Mouse (Mus musculus): ENCODE data around the gene Mypn. TPM values are rescaled to one million over a fixed set of nuclear protein-coding genes. Genes with fewer than 3 reads are reported as not detected.

Mypn gene
- total RNA-seq, 2 experiments from 2014 or later: not detected

DNA sequence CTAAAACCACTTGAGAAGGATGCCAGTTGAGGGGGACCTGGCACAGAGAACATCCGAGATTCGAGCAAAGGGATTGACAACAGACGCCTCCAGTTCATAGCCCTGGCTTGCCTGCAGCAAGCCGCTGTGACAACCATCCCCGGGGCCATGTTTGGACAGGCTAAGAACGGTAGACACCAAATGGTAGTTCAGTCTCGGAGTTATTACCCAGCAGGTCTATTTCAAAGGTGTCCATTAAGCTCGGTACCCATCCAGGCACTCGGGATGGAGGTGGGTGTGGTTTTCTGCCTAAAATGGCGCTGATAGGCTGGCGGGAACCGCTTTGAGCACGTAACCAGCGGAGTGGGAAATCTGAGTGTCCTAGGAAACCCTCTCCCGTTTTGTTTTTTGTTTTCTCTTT lies 87.9 kb downstream of the Mypn start:
- ATAC-seq (replicated peaks; ENCODE audit: poor library complexity): no peak

DNA sequence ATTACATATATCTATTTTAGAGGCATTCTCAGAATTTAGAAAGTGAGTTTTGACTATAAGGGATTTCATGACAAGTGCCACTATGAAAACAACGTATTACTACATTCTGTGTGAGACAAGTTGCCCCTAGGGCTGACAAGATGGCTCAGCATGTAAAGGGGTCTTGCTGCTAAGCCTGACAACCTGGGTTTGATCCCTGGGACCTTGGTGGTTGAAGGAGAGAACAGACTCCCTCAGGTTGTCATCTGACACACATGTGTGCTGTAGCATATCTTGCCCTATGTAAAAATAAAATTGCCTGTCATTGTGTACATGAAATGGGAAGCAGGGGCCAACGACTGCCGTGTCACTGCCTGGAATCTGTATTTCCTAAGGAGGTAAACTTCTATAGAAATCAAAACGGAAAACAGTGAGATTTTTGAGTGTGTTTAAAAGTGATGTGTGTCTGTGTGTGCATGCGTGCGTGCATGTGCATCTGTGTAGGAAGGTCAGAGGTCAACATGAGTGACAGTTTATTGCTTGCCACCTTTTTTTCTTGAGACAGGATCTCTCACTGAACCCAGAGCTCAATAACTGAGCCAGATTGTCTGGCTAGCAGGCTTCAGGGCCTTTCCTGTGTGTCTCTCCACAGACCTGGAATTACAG lies 89.9 kb downstream of the Mypn start:
- no peak for ATAC-seq (replicated peaks; ENCODE audit: poor library complexity)

GRCm38 (mm10) chr10:63113027-63113604 lies 90.6 kb downstream of the Mypn start:
- peak; percentile 73 for ATAC-seq (replicated peaks; ENCODE audit: poor library complexity)

DNA sequence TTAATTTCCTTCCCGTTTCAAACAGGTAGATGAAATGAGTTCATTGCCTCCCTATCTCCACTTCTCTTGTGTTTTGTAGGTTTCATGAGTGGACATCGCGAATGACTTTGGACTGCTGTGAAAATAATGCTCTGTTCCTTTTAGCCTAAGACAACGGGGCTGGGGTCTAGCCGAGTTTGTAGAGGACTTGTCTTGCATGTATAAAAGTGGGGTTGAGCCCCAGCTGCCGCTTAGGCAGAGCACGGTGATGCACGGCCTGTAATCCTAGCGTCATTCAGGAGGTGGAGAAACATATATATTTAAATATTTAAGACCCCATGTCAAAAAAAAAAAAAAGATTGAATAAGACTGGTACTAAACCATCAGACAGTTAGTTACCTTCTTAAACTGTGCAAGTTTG lies 103.1 kb downstream of the Mypn start:
- ATAC-seq (replicated peaks; ENCODE audit: poor library complexity): no peak

- peak; percentile 79 for ATAC-seq (replicated peaks; ENCODE audit: poor library complexity)
Observed at GRCm38 (mm10) chr10:63099941-63100562, 103.7 kb downstream of the Mypn start.

- ATAC-seq (replicated peaks; ENCODE audit: poor library complexity): no peak
Observed at GRCm38 (mm10) chr10:63099521-63099920, 104.2 kb downstream of the Mypn start, which contains the start of gene Atoh7. Gene Atoh7, plus strand, starts transcription at chr10:63099651.

DNA sequence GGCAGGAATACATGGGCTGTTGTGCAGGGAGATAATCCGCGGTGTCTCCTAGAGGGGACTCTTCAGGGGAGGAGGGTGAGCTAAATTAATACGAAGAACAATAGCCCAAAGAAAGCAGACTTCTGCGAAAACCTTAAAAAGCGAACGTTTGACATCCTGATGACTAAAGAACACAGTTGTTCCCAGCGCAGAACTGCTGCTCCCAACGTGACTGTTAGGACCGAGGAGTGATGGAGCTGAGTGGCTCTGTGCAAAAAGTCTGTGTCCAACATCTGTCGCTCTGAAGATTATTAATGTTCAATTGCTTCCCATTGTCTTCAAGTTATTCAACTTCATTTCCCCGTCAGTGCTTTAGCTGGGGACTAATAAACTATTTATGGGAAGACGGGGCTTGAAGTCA lies 105.6 kb downstream of the Mypn start:
- no peak for ATAC-seq (replicated peaks; ENCODE audit: poor library complexity)

DNA sequence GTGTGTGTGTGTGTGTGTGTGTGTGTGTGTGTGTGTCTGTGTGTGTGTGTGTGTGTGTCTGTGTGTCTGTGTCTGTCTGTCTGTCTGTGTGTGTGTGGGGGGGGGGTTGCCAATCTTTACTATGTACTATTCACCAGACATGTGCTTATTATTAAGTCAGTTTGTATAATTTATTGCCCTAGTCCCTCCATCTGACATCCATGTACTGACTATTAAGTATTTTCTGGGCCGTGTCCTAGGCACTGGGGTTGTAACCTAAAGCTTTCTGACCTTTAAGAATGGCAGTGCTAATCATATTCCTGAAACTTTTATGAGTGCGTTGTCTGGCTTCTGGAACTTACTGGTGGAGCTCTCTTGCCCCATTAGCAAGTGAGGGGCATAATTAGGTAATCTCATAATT lies 107.0 kb downstream of the Mypn start:
- ATAC-seq (replicated peaks; ENCODE audit: poor library complexity): no peak

GRCm38 (mm10) chr10:63092616-63093550 lies 110.9 kb downstream of the Mypn start:
- ATAC-seq (replicated peaks; ENCODE audit: poor library complexity): no peak

GRCm38 (mm10) chr10:63091915-63092314 lies 111.8 kb downstream of the Mypn start:
- ATAC-seq (replicated peaks; ENCODE audit: poor library complexity): no peak

DNA sequence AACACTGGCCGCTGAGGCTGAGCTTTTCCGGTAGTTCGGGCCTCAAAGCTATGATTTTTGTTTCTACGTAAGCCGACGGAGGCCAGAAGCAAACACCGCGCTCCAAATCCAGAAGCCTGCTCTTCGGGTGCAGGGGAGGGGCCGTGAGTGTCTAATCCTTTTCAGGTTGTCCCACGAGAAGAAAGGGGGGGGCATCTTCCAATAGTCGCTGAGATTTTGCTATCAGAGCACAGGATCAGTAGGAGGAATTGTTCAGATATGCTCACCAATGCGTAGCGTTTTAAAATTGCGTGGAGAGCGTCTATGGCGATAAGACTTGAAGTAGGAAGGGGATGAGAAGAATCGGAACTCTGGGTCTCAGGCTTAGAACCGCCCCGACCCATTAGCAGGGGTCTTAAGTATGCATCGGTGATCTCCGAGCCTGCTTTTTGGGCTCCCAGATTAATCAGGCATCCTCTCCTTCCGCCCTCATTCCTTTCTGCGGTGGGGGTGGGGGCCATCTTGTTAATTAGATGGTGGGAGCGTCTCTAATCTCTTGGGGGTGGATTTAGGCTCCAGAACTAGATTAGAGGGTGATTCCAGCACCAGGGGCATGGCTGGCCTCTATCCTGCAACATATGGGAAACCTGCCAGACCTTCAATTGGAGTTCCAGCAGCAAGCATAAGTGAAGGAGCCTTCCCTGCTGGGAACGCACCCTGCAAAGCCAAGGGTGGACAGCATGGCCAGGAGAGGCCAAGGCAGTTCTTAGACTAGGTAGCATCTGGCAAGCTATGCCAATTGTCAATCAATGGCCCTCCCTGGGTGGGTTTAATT lies 113.8 kb downstream of the Mypn start:
- ATAC-seq (replicated peaks; ENCODE audit: poor library complexity): no peak

DNA sequence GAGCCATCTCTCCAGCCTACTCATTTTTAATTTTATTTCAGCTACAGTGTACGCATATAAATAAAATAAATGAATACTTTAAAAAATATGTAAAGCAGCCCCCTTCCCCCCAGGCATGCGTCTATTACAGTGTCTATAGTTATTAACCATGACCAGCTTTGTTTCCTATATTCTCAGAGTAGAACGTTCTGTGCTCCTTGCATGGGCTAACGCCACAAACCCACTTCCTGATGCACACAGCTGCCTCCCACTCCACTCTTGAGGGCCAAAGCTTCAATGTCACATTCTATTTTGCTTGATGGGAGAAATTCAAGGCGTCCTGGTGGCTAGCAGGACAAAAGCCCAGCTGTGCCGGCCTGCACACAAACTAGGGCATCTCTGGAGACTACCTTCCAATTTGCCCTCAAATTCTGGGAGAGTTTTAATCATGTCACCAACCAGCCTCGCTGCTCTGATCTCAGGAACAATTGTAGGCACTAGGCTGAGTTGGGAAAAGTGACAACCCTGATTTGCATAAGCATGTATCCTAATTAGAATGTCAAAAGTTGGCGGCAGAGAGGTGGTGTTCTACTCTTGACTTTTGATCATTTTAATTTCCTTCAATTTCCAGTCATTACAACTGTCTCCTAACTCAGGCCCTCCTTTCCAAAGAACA lies 114.5 kb downstream of the Mypn start:
- peak; percentile 31; the same call in 1 of the 2 replicates for ATAC-seq (replicated peaks; ENCODE audit: poor library complexity)

DNA sequence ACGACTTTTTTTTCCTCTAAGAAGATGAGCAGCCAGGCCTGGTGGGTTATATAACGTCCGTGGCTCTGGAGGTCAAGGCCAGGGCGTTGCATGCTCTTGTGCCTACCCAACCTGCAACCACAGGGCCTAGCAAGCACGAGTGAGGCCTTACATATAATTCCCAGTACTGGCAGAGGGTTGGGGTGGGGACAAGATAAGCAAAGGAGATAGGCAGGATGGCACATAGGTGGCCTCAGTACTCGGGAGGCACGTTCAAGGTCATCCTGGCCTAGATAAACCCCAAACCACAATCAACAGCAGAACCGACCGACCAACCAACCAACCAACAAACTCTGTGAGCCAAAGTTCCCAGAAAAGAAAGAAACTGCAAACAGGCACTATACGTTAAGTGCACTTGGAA lies 117.4 kb downstream of the Mypn start:
- ATAC-seq (replicated peaks; ENCODE audit: poor library complexity): peak; percentile 68

- ATAC-seq (replicated peaks; ENCODE audit: poor library complexity): peak; percentile 99
Observed at GRCm38 (mm10) chr10:63065988-63066387, 137.8 kb downstream of the Mypn start.

Other genes starting within 250 kb of the Mypn start
- gene Rufy2, start 223.7 kb downstream of the Mypn start, total RNA-seq (2015): 5.1 and 5.6 TPM in 2 replicates
- 6.0 and 6.5 TPM in 2 replicates for gene Rufy2, start 223.7 kb downstream of the Mypn start, total RNA-seq (2017)
- gene Hnrnph3, start 179.7 kb downstream of the Mypn start, total RNA-seq (2015): 20.2 and 28.5 TPM in 2 replicates
- gene Hnrnph3, start 179.7 kb downstream of the Mypn start, total RNA-seq (2017): 23.9 and 51.9 TPM in 2 replicates
- 0.66 TPM in 1 of 2 replicates, not detected in the other for gene Pbld2, start 179.6 kb downstream of the Mypn start, total RNA-seq (2015)
- not detected in 2 replicates for gene Pbld2, start 179.6 kb downstream of the Mypn start, total RNA-seq (2017)
- gene Pbld1, start 143.8 kb downstream of the Mypn start, total RNA-seq (2015): 0.27 and 0.32 TPM in 2 replicates
- 0.17 TPM in 1 of 2 replicates, not detected in the other for gene Pbld1, start 143.8 kb downstream of the Mypn start, total RNA-seq (2017)
- gene Atoh7, start 104.3 kb downstream of the Mypn start, total RNA-seq (2015): not detected in 2 replicates
- not detected in 2 replicates for gene Atoh7, start 104.3 kb downstream of the Mypn start, total RNA-seq (2017)
- 84.0 and 88.0 TPM in 2 replicates for gene Herc4, start 39.9 kb upstream of the Mypn start, total RNA-seq (2015)
- gene Herc4, start 39.9 kb upstream of the Mypn start, total RNA-seq (2017): 56.3 and 59.2 TPM in 2 replicates
- 44.1 and 50.3 TPM in 2 replicates for gene Sirt1, start 177.8 kb upstream of the Mypn start, total RNA-seq (2015)
- 35.1 and 38.2 TPM in 2 replicates for gene Sirt1, start 177.8 kb upstream of the Mypn start, total RNA-seq (2017)
- gene Dnajc12, start 178.5 kb upstream of the Mypn start, total RNA-seq (2015): 7.4 and 15.1 TPM in 2 replicates
- gene Dnajc12, start 178.5 kb upstream of the Mypn start, total RNA-seq (2017): 5.3 and 5.9 TPM in 2 replicates
- not detected in 2 replicates for gene Gm7075, start 217.8 kb upstream of the Mypn start, total RNA-seq (2015)
- not detected in 2 replicates for gene Gm7075, start 217.8 kb upstream of the Mypn start, total RNA-seq (2017)
- gene Ctnna3, start 226.1 kb upstream of the Mypn start, total RNA-seq (2015): not detected in 2 replicates
- gene Ctnna3, start 226.1 kb upstream of the Mypn start, total RNA-seq (2017): not detected in 2 replicates

Data from megakaryocyte progenitor cell, adult 5-6 weeks (primary cell).